7 mouse cellular contexts compared by ENCODE assay signal in genomic region chr3:89714359-89715206, GRCm38 (mm10). TPM values are rescaled to one million over a fixed set of nuclear protein-coding genes. Genes with fewer than 3 reads are reported as not detected.
A peak's percentile ranks its signal among the peaks of the same experiment; 100 is the strongest.
DNase-seq lines count a peak whose midpoint lies in the region; ATAC-seq and TF ChIP-seq lines count a peak whose summit lies in the region.

Adar (plus strand) TSS chr3:89715022.

- peak within 1 kb of the TSS; percentile 91 for H3K27ac ChIP-seq in embryonic facial prominence, embryonic 10.5 days (replicated peaks)
- no peak within 1 kb of the TSS; the same call in 1 of the 2 replicates for H3K27ac ChIP-seq in intestine, postnatal 0 days (ENCODE audit: low read depth, low read length)
- peak within 1 kb of the TSS; percentile 90 for H3K27ac ChIP-seq in midbrain, embryonic 10.5 days (replicated peaks)

- H3K9ac ChIP-seq in intestine, postnatal 0 days (ENCODE audit: low read depth, low read length): peak within 1 kb of the TSS; percentile 82

- peak; percentile 76 for ATAC-seq in intestine, postnatal 0 days

- peaks cover 5% of the 10 kb centered on the region; the same call in 1 of the 2 replicates for H3K27me3 ChIP-seq in embryonic facial prominence, embryonic 10.5 days (replicated peaks; ENCODE audit: low read depth, poor library complexity, severe bottlenecking)
- no peaks in the 10 kb centered on the region for H3K27me3 ChIP-seq in intestine, postnatal 0 days (replicated peaks; ENCODE audit: control insufficient read depth, insufficient read depth, low read length)
- H3K27me3 ChIP-seq in midbrain, embryonic 10.5 days (ENCODE audit: low read depth, poor library complexity, severe bottlenecking): no peaks in the 10 kb centered on the region

- WGBS in embryonic facial prominence, embryonic 10.5 days: 7% methylated on average over 28 of the region's 28 CpGs
- WGBS in intestine, postnatal 0 days: 5% methylated on average over 28 of the region's 28 CpGs
- 9% methylated on average over 26 of the region's 28 CpGs for WGBS in midbrain, embryonic 10.5 days

- TF ChIP-seq CTCF in intestine, postnatal 0 days (IDR thresholded peaks at IDR 0.05; ENCODE audit: low read depth): peak; percentile 78

- H3K36me3 ChIP-seq in embryonic facial prominence, embryonic 10.5 days (replicated peaks): peaks cover 10% of the 10 kb centered on the region
- no peaks in the 10 kb centered on the region for H3K36me3 ChIP-seq in intestine, postnatal 0 days (ENCODE audit: control insufficient read depth, insufficient read depth)
- H3K36me3 ChIP-seq in midbrain, embryonic 10.5 days: no peaks in the 10 kb centered on the region

- peak; percentile 87 for DNase-seq in adrenal gland, postnatal 10 days
- DNase-seq in embryonic facial prominence, embryonic 10.5 days (ENCODE audit: low spot score): peak; percentile 89
- DNase-seq in gonadal fat pad, adult 2 months (ENCODE audit: low read depth): peak; percentile 12
- DNase-seq in left cerebral cortex, postnatal 36 days (ENCODE audit: low spot score in 2 of 2): peak; percentile 92
- peak; percentile 87 for DNase-seq in midbrain, embryonic 10.5 days (ENCODE audit: low spot score)
- peak; percentile 91 for DNase-seq in right cerebral cortex, postnatal 4 days

- intact Hi-C loops in left cerebral cortex, postnatal 36 days (cut with DNase I): loop anchor here (2.0 kb wide), 1 partner anchor 58 kb away; the partner anchor contains the start of gene Ube2q1

- H3K4me1 ChIP-seq in embryonic facial prominence, embryonic 10.5 days: peaks cover 22% of the 10 kb centered on the region
- 0 out of 2 replicates have a peak, but pooled peaks cover 3% of the 10 kb centered on the region for H3K4me1 ChIP-seq in intestine, postnatal 0 days (replicated peaks; ENCODE audit: control insufficient read depth, insufficient read depth, low read length)
- H3K4me1 ChIP-seq in midbrain, embryonic 10.5 days: peaks cover 22% of the 10 kb centered on the region

- H3K9me3 ChIP-seq in embryonic facial prominence, embryonic 10.5 days: no peaks in the 10 kb centered on the region
- H3K9me3 ChIP-seq in intestine, postnatal 0 days (ENCODE audit: control insufficient read depth): no peaks in the 10 kb centered on the region
- 0 out of 2 replicates have a peak, but pooled peaks cover 3% of the 10 kb centered on the region for H3K9me3 ChIP-seq in midbrain, embryonic 10.5 days (replicated peaks)

- peak within 1 kb of the TSS; percentile 100 for H3K4me3 ChIP-seq in embryonic facial prominence, embryonic 10.5 days
- peak within 1 kb of the TSS; percentile 88 for H3K4me3 ChIP-seq in intestine, postnatal 0 days (ENCODE audit: low read depth, low read length)
- H3K4me3 ChIP-seq in midbrain, embryonic 10.5 days: peak within 1 kb of the TSS; percentile 99

- H3K4me2 ChIP-seq in intestine, postnatal 0 days (replicated peaks; ENCODE audit: low read depth): peak within 1 kb of the TSS; percentile 97

RNA-seq across cellular contexts. Expression of gene Adar, which starts in this region (rescaled TPM):
- 10 to 100 TPM; 19.5 to 25.3 TPM for total RNA-seq in adrenal gland, postnatal 10 days (2021)
- 16.4 and 17.5 TPM in 2 replicates for polyA plus RNA-seq in embryonic facial prominence, embryonic 10.5 days (2016; fragmentation: Nextera tagmentation; extraction: Ambion mirVana)
- polyA plus RNA-seq in gonadal fat pad, adult 2 months (2012; rRNA removed): 26.3 and 28.9 TPM in 2 replicates
- polyA plus RNA-seq in intestine, postnatal 0 days (2015; fragmentation: Nextera tagmentation; extraction: Ambion mirVana): 10.3 and 11.0 TPM in 2 replicates
- total RNA-seq in left cerebral cortex, postnatal 36 days (2021): 100 to 1,000 TPM; 123 to 156 TPM
- 13.6 and 16.4 TPM in 2 replicates for polyA plus RNA-seq in midbrain, embryonic 10.5 days (2016; fragmentation: Nextera tagmentation; extraction: Ambion mirVana)

Comparison
In these comparisons a context has a peak if more than half of its experiments do, and no peak if none do; other contexts are left out.
1. RNA of gene Adar (total RNA-seq): 123 to 156 TPM in left cerebral cortex, postnatal 36 days; 19.5 to 25.3 TPM in adrenal gland, postnatal 10 days; every median in the first group is over 4 times any median in the second.
2. DNase-seq: peak in every context shown above with its lines; median percentile 92 in left cerebral cortex, postnatal 36 days; 91 in right cerebral cortex, postnatal 4 days; 89 in embryonic facial prominence, embryonic 10.5 days; 87 in adrenal gland, postnatal 10 days; 87 in midbrain, embryonic 10.5 days; 12 in gonadal fat pad, adult 2 months.
3. Peak in every context shown above with its lines, with median percentiles within 50 percentile points of each other: H3K4me3 ChIP-seq.